Mouse (Mus musculus) myocyte (in vitro differentiated cells): ENCODE measurements around the gene Slc1a2.

ENCODE experiments used
- E2F4 ChIP-seq: IDR thresholded peaks from one replicate; pipeline ENCODE4 v1.6.1; 2011; ENCODE audit warnings: mild to moderate bottlenecking, control low read depth, moderate library complexity; ENCODE audit not compliant: insufficient read depth
- MAX ChIP-seq: IDR thresholded peaks from one replicate; pipeline ENCODE4 v1.6.1; 2011; ENCODE audit warnings: low read depth, mild to moderate bottlenecking, control low read depth
- MYOG ChIP-seq, 3 experiments: IDR thresholded peaks; one replicate each; pipeline ENCODE4 v1.6.1; 2011; ENCODE audit warnings: control low read depth in 2 of 3, low read depth in 2 of 3, mild to moderate bottlenecking in 2 of 3; ENCODE audit not compliant: insufficient read length in 2 of 3, control insufficient read depth in 1 of 3, insufficient read depth in 1 of 3
- POLR2A ChIP-seq: IDR thresholded peaks from one replicate; pipeline ENCODE4 v1.6.1; 2011; ENCODE audit warnings: low read depth, mild to moderate bottlenecking, control low read depth, moderate library complexity; ENCODE audit not compliant: insufficient read length

GRCm38 (mm10) chr2:102738852-102739251, 80.4 kb downstream of the Slc1a2 start:
- TF ChIP-seq E2F4 (no peak), POLR2A (no peak), MAX (no peak), MYOG (IDR thresholded peaks at IDR 0.05; ENCODE audit: control insufficient read depth in 1 of 3, insufficient read depth in 1 of 3, insufficient read length in 2 of 3, low read depth in 2 of 3) (no peak)
